Mouse (Mus musculus) MEL-GATA-1-ER (cell line): ENCODE measurements around the gene Slc36a2.

ENCODE experiments used
- DNase-seq: peaks from one replicate; pipeline ENCODE4 v3.0.0-alpha.2; 2012; ENCODE audit warnings: low read depth; ENCODE audit errors: extremely low read depth

The Slc36a2 gene

GRCm38 (mm10) chr11:55184246-55184645, 631 bp downstream of the Slc36a2 start:
- DNase-seq = no peak

DNA sequence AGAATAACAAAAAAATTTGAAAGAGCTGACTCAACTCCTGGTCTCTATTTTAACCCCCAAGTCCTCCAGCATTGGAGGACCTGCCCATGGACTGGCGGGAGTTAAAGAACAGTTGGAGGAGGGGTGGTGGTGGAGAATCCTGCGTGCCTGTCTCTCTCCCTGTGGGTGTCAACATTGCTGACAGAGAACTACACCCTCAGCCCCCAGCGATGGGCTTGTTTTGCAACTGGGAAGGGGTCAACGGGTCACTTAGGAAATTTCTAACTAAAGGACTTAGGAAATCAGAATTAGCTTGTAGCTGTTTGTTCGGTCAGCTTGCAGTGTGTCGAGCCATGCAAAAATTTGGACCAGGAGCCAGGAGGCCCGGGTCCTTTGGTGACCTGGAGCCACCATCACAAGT, 1.8 kb downstream of the Slc36a2 start:
- DNase-seq = no peak

- no peak for DNase-seq
Observed at GRCm38 (mm10) chr11:55179856-55180255, 5.0 kb downstream of the Slc36a2 start.

DNA sequence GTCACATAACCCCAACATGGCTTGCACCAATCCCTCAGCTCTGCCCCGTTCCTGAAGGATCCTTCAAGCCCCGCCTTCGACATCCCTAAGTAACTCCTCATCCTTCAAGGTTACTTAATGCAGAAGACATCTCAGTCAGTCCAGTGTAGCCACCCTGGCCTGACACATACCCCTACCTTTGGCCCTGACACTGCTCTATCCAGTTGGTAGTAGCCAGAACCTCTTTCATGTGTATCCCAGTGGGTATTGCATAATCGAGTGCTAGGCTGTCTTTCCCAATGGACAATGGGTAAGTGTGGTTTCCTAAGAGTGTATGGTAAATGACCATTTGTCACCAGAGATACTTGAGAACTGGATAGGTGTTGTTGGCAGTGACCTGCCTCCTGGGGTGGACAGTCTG, 6.0 kb downstream of the Slc36a2 start:
- DNase-seq = no peak

DNA sequence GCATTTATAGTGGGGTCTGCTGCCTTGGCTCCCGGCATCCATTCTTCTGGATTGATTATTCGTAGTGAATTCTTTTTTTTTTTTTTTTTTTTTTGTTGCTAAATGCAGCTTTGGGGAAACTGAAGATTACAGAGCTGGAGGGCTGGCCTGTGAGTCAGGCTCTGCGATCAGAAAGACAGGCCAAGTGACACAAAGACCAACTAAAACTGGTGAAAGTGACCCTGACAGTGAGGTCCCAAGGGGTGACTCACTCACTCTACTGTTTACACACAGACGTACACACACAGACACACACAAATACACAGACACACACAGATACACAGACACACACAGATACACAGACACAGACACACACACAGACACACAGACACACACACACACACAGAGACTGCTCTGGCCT, 14.4 kb downstream of the Slc36a2 start:
- no peak for DNase-seq

- no peak for DNase-seq
Observed at GRCm38 (mm10) chr11:55168914-55169313, 16.0 kb downstream of the Slc36a2 start.

DNA sequence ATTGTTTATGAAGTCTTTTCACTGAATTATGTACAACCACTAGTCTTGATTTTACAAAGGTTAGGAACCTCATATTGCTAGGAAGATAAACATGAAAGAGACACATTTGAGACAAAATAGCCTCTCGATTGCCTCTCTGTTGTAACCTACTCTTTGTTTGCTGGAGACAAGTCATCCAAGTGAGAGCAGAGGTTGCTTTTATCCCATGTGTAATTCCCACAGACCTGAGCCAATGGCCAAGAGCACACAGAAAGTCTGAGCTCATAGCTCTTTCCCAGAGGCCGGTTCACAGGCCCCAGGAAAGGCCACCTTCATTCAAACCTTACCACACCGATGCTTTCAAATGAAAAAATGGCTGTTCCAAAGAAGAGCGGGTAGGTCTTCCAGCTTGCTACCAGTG, 16.4 kb downstream of the Slc36a2 start:
- no peak for DNase-seq

DNA sequence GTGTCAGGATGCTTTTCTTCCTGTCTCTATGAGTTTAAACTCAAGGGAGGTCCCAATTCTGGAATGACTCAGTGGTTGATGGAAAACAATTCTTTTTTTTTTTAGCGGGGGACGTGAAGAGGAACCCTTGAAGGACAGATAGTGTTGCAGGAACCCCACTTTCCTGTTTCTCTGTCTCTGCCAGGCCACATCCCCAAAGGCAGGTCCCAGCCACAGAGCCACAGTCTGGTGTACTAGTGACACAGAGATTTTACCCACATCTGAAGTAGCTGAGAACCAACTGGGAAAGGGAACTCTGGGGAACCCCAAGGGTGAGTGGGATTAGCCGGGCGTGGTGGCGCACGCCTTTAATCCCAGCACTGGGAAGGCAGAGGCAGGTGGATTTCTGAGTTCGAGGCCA, 19.1 kb downstream of the Slc36a2 start:
- no peak for DNase-seq

- peak; percentile 64 for DNase-seq
Observed at GRCm38 (mm10) chr11:55164723-55165122, 20.2 kb downstream of the Slc36a2 start.

GRCm38 (mm10) chr11:55162670-55163069, 22.2 kb downstream of the Slc36a2 start:
- peak; percentile 66 for DNase-seq

GRCm38 (mm10) chr11:55158785-55159359, 26.0 kb downstream of the Slc36a2 start:
- peak; percentile 69 for DNase-seq

- peak; percentile 87 for DNase-seq
Observed at GRCm38 (mm10) chr11:55155070-55155421, 29.8 kb downstream of the Slc36a2 start.

GRCm38 (mm10) chr11:55154398-55155069, 30.3 kb downstream of the Slc36a2 start:
- peak; percentile 51 for DNase-seq

GRCm38 (mm10) chr11:55151608-55152007, 33.3 kb downstream of the Slc36a2 start, which contains the start of gene Slc36a3:
Gene Slc36a3 (minus strand): TSS chr11:55151708.
- no peak for DNase-seq

DNA sequence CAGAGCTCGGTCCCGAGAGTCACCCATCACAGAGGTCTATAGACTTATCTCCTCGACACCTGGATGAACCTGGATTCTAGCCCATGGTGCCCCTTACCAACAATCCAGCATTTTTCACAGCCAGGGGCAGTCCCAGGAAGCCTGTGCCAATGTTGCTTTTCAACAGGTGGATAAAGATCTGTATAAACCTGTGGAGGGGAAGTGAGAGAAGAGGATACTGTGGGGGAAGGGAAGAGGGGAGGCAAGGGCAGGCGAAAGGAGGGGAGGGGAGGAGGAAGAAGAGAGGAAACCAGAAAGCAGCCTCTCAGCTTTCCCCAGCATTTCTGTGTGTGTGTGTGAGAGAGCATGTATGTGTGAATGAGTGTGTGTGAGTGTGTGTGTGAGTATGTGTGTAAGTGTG, 36.4 kb downstream of the Slc36a2 start:
- DNase-seq = no peak

GRCm38 (mm10) chr11:55147423-55147822, 37.5 kb downstream of the Slc36a2 start:
- DNase-seq = no peak

DNA sequence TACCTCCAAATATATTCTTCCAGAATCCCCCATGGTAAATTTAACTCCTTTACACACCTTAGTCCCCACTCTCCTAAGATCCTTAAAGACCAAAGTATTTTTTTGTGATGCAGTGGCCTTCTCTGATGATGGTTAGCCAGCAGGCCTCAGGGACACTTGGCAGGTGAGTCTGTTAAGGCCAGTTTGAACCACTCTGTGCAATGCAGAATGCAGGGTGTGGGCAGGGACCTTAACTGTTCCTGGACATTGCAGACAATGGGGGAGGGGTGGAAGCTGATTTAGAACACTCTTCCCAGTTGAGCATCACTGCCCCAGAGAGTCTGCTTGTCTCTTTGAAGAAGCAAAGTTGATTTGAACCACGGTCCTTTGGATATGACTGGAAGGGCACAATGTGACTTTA, 38.0 kb downstream of the Slc36a2 start:
- no peak for DNase-seq

DNA sequence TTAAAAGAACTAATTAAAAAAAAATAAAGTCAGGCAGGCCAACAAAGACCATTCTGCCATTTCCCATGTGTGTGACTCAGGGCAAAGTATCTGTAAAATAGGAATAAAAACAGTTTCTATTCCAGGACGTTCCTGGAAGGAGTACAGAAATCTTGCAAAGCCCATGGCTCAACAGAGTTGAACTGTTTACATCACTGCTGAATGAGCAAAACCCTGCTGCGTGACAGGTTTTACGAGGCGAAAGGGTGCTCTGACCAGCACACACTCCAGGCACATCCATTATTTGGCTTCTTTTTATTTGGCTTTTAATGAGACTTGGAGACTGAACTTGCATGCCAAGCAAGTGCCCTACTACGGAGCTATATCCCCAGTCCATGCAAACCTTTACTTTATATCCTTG, 40.9 kb downstream of the Slc36a2 start:
- DNase-seq = no peak

DNA sequence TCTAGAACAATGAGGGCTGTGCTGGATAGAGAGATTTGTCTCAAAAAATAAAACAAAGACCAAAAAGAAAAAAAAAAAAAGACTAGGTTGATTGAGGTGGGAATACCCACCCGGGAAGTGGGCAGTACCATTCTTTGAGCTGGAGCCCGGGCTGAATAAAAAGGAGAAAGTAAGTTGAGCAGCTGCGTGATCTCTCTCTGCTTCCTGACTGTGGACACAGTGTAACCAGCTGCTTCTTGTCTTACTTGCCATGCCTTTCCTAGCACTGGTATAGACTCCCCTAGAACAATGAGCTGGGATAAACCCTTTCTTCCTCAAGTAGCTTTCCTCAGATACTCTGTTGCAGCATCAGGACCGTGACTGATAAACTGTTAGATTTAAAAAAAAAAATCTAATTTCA, 43.4 kb downstream of the Slc36a2 start:
- no peak for DNase-seq

DNA sequence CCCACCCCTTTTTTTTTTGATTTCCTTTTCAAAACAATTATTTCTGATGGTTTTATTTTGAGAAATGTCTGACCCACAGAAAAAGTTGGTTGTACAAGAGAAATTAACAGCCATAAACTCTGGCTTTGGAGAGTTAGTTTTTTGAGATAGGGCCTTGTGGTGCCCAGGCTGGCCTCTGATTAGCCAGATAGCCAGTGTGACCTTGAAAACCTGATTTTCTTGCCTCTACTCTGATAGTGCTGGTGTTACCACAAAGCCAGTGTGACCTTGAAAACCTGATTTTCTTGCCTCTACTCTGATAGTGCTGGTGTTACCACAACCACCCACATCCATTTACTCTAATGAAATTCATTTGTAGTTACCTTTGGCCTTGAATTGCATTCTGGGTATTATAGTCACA, 47.2 kb downstream of the Slc36a2 start:
- DNase-seq = no peak

DNA sequence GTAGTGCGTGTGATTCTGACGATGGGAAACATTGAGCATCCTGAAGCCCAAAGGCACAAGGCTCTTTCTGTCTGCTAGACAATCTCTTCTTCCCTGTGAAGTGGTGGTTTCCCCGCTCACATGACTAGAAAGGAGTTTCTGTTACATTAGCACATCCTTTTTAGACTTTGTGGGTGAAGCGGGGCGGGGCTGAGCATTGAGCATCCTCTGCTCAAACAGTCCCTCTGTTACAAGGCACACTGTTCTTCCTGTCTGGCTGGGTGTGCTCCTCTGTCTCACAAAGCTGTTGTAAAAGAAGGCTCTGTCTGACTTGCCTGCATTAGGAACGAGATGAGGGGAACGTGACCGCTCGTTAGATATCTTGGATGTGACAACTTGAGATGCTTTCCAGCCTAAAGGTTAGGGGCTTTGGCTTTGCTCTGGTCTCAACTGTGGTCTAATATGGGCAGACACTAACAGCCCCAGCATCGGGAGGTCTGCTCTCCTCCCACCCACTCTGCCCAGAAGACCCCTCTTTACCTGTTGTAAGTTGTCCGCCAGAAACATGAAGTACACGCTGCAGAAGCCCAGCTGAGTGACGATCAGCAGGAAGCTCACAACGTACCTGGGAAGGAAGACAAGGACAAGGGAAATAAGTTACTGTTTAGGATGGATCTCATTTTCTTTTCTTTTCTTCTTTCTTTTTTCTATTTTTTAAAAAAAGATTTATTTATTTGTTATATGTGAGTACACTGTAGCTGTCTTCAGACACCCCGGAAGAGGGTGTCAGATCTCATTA, 47.9 kb downstream of the Slc36a2 start:
- DNase-seq = no peak

DNA sequence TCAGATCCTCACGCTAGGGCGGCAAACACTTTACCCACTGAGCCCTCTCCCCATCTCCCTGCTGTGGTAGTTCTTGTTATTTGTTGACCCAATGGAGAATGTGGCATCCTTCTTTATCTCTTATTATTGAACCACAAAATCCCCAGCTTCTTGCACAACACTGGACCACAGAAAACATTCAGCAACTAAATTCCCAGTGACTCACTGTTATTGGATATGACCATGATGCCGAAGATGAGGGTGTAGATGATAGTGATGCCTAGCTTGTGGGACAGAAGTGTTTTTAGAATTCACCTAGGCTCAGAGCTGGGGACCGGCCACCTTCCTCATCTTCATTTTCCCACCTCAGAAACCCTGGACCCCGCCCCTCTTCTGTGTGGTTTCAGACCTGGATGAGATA, 50.0 kb downstream of the Slc36a2 start:
- DNase-seq = no peak

DNA sequence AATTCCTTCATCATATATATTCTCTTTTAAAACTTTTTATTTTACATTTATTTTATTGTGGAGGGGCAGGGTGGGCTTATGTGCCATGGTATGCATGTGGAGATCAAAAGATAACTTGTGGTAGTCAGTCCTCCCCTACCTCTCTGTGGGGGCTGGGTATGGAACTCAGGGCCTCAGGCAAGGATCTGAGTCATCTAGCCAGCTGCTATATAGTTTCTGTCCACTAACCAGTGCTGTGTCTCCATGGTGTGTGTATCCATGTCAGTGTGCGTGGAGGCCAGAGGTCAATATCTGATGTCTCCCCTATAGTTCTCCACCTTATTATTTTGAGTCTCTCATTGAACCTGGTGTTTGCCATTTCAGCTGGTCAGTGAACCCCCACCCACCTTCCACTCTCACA, 50.5 kb downstream of the Slc36a2 start:
- no peak for DNase-seq
